Mouse (Mus musculus) liver, embryonic 16.5 days (tissue): ENCODE measurements around the gene Olfr374. TPM values are rescaled to one million over a fixed set of nuclear protein-coding genes. Genes with fewer than 3 reads are reported as not detected.
"Not testable (repeated sequence)": the region's sequence is repeated elsewhere in the genome, so short reads cannot be mapped to it uniquely, and the experiment has no call there.

Experiments
- ATAC-seq: fragments of 200-750 bp; cut with Nextera tagmentation; 2 replicates; pipeline ENCODE4 v1.8.0; 2017; ENCODE audit warnings: low read depth, mild to moderate bottlenecking, moderate number of reproducible peaks, moderate library complexity
- H3K27ac ChIP-seq: fragments of 300-500 bp; sonication (generic); 2 replicates; pipeline ENCODE4 v1.5.1; 2014; ENCODE audit warnings: mild to moderate bottlenecking, low read length
- H3K27me3 ChIP-seq: fragments of 300-500 bp; sonication (generic); 2 replicates; pipeline ENCODE4 v1.6.1; 2014; ENCODE audit warnings: low read depth, low read length, mixed read lengths; ENCODE audit not compliant: control insufficient read depth, insufficient read depth
- H3K36me3 ChIP-seq: fragments of 300-500 bp; sonication (generic); 2 replicates; pipeline ENCODE4 v1.6.1; 2014; ENCODE audit warnings: mild to moderate bottlenecking; ENCODE audit not compliant: control insufficient read depth, insufficient read depth
- H3K4me1 ChIP-seq: fragments of 300-500 bp; sonication (generic); 2 replicates; pipeline ENCODE4 v1.6.1; 2014; ENCODE audit warnings: low read depth, low read length, mixed read lengths; ENCODE audit not compliant: control insufficient read depth
- H3K4me2 ChIP-seq: fragments of 300-500 bp; sonication (generic); 2 replicates; pipeline ENCODE4 v1.6.1; 2014; ENCODE audit warnings: low read depth, low read length, mixed read lengths
- H3K4me3 ChIP-seq: fragments of 300-500 bp; sonication (generic); 2 replicates; pipeline ENCODE4 v1.5.1; 2014; ENCODE audit warnings: low read depth, mild to moderate bottlenecking, low read length
- H3K9ac ChIP-seq: fragments of 300-500 bp; sonication (generic); 2 replicates; pipeline ENCODE4 v1.6.1; 2014; ENCODE audit warnings: low read depth, low read length
- H3K9me3 ChIP-seq: fragments of 300-500 bp; sonication (generic); replicated peaks from 2 replicates; pipeline ENCODE4 v1.6.1; 2016; ENCODE audit warnings: low read length; ENCODE audit not compliant: control insufficient read depth
- WGBS: fragments of 180-500 bp; shearing (Covaris S2); extraction: QIAGEN DNeasy Blood & Tissue Kit; methylation state at CpG from one replicate; pipeline ENCODE4 v1.1.7; 2014; ENCODE audit not compliant: insufficient replicate concordance; 5-methylcytosine and 5-hydroxymethylcytosine counted together
- polyA plus RNA-seq: library from polyadenylated mRNA; unstranded; fragments of >200 nt; fragmentation: Nextera tagmentation; extraction: Ambion mirVana; gene quantifications from 2 replicates; pipeline ENCODE4 v1.2.1, GENCODE M21; 2015

Gene Olfr374
- polyA plus RNA-seq: not detected in 2 replicates

DNA sequence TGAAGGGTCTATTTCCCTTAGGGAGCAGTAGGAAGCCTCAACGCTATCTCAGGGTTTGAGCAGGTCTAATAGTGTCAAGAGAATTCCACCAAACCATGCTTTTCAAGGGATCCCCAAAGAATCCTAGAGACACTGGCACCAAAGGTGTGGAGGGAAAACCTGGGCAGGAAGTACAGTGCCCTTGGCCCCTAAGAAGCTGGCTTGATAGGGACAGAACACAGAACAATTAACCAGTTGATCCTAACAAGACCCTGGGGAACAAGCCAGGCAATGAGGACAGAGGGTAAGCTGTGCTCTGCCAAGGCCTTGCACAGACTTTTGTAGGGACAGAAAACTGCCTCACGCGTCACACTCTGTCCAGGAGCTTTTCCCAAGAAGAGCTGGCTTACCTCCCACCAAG lies at the start of gene Olfr374:
Olfr374 (plus strand) TSS at position 301 of the 400 bp plus-strand sequence.
- Histone ChIP-seq H3K27ac (no peak within 1 kb of the TSS), H3K4me1 (no peaks in the 10 kb centered on the region), H3K4me2 (no peak within 1 kb of the TSS), H3K9ac (no peak within 1 kb of the TSS), H3K27me3 (no peaks in the 10 kb centered on the region), H3K4me3 (no peak within 1 kb of the TSS), H3K36me3 (no peaks in the 10 kb centered on the region), H3K9me3 (peaks cover 2% of the 10 kb centered on the region; the same call in 1 of the 2 replicates)
- no peak for ATAC-seq
- 78% methylated on average over 3 of the region's 3 CpGs for WGBS

DNA sequence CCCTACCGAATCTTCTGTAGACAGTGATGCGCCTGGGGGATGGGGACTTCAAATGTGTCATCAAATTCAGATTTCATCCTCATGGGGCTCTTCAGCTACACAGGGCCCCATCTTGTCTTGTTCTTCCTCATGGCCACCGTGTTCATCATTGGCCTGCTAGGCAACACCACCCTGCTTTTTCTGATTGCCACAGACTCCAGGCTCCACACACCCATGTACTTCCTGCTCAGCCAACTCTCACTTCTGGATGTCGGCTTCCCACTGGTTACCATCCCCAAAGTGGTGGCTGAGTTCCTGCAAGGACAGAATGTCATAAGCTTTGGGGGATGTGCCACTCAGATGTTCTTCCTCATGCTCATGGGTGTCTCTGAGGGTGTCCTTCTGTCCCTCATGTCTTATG lies 49.2 kb upstream of the Olfr374 start:
- WGBS: 60% methylated on average over 3 of the region's 4 CpGs

DNA sequence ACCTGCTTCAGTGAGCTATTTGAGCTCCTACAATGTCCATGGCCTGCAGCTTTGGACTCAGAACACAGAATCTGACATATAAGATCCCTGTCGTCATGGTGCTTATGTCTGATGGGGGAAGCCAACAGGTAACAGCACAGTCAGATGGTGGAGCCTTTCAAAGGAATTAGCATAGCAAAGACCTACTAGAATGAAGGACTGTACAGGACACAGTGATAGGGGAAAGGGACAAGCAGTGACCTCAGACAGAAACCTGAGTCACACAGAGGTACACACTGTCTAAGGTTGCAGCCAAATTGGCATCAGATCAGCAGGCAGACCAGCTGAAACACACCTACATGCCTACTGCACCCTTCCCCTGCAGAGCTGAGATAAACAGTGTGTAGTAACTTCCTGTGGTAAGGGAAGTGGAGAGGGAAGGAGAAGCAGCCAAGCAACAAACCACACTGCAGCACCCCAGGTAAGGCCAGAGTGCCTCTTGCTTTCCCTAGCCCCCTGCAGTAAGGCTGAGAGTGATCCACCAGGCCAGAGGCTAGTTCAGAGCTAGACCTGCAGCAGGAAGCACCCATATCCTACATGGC lies 39.9 kb upstream of the Olfr374 start:
- not testable (repeated sequence) for H3K4me1 ChIP-seq, H3K4me3 ChIP-seq, ATAC-seq, H3K4me2 ChIP-seq, H3K27me3 ChIP-seq, H3K27ac ChIP-seq, H3K36me3 ChIP-seq, H3K9ac ChIP-seq, H3K9me3 ChIP-seq
- 61% methylated on average over 1 of the region's 1 CpGs for WGBS

More for the DNA sequence above, 49.2 kb upstream of the Olfr374 start:
- not testable (repeated sequence) for H3K9ac ChIP-seq, H3K4me3 ChIP-seq, H3K4me2 ChIP-seq, H3K9me3 ChIP-seq, ATAC-seq, H3K27me3 ChIP-seq, H3K36me3 ChIP-seq, H3K4me1 ChIP-seq, H3K27ac ChIP-seq

DNA sequence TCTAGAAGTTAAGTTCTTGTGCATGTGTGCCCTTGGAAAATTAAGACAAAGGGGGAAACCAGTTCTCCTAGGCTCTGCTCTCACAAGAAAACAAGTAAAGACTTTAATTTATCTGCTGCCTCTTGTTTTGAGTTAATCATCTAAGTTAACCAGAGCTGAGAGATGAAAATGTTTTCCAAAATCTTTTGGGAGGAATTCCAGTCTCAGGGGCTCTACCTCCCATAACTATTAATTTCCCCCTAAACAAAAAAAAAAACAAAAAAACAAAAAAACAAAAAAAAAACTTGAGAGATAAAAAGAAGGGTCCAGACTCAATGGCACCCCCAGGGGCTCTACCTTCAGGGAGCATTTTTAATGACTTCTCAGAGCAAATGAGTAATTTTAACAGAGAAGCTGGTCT lies 24.0 kb upstream of the Olfr374 start, which contains the start of gene Olfr373:
Olfr373 (plus strand) TSS at position 301 of the 400 bp plus-strand sequence.
- not testable (repeated sequence) for H3K36me3 ChIP-seq, H3K4me3 ChIP-seq, H3K9ac ChIP-seq, H3K4me2 ChIP-seq, H3K27me3 ChIP-seq, ATAC-seq, H3K27ac ChIP-seq, H3K9me3 ChIP-seq, H3K4me1 ChIP-seq

DNA sequence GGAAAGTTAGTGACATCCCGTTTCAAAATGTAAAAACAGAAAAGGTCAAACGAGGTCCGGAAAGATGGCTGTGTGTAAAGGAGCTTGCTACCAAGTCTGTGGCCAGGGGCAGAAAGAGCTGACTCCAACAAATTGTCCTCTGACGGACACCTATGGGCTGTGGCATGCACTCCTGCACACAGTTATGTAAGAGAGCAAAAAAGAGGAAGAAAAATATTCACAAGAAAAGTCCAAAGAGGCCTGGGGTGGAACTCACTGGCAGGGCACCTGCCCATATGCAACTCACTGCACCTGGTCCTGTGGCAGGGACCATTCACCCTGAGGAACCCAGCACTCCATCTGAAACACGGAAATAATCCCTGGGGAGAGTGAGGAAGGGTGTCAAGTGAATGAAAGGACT lies 22.1 kb upstream of the Olfr374 start:
- ATAC-seq: no peak
- no peak overlapping the region for H3K4me2 ChIP-seq
- WGBS: 37% methylated on average over 5 of the region's 5 CpGs

DNA sequence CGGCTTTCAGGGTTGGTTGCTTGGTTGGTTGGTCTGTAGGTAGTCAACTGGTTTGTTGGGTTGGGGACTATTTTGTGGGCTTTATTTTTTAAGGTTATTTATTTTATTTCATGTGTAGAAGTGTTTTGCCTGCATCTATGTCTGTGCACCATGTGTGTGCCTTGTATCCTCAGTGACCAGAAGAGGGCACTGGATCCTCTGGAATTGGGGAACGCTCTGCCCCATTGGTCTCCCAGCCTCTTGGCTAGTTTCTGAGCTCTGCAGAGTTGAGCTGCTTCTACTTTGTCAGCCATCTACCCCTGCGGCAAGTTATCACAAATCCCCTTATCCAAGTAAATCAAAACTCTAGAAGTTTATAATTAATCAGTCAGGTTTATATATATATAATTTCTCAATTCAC lies 19.2 kb upstream of the Olfr374 start:
- ATAC-seq, H3K4me3 ChIP-seq, H3K4me2 ChIP-seq, H3K36me3 ChIP-seq, H3K9ac ChIP-seq, H3K9me3 ChIP-seq, H3K4me1 ChIP-seq, H3K27ac ChIP-seq, H3K27me3 ChIP-seq: not testable (repeated sequence)
- WGBS: 62% methylated on average over 3 of the region's 3 CpGs

More for the DNA sequence above, 22.1 kb upstream of the Olfr374 start:
- Histone ChIP-seq H3K9ac (no peak overlapping the region), H3K27me3 (no peaks in the 10 kb centered on the region), H3K4me1 (no peaks in the 10 kb centered on the region), H3K9me3 (no peaks in the 10 kb centered on the region), H3K36me3 (no peaks in the 10 kb centered on the region), H3K4me3 (no peak overlapping the region), H3K27ac (no peak overlapping the region)

DNA sequence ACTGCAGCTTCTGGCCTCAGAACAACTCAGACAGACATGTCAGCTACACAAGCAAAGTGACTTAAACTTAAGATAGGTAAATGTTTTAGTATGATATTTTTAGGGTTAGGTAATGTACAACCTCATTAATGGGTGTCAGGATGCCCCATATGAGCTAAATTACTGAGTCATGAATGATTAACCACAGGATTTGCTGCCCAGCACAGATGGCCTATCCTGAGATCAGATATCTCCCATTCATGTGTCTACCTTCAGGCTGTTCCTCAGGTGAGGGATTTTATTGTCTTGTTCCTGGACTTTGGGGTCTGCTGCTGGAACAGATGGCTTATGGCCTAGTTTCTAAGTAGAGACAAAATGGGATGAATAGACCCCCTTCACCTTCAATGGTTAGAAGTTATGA lies 10.1 kb upstream of the Olfr374 start:
- not testable (repeated sequence) for H3K36me3 ChIP-seq, H3K9ac ChIP-seq, H3K4me2 ChIP-seq, H3K4me1 ChIP-seq, H3K4me3 ChIP-seq, H3K27ac ChIP-seq, H3K9me3 ChIP-seq, ATAC-seq, H3K27me3 ChIP-seq

DNA sequence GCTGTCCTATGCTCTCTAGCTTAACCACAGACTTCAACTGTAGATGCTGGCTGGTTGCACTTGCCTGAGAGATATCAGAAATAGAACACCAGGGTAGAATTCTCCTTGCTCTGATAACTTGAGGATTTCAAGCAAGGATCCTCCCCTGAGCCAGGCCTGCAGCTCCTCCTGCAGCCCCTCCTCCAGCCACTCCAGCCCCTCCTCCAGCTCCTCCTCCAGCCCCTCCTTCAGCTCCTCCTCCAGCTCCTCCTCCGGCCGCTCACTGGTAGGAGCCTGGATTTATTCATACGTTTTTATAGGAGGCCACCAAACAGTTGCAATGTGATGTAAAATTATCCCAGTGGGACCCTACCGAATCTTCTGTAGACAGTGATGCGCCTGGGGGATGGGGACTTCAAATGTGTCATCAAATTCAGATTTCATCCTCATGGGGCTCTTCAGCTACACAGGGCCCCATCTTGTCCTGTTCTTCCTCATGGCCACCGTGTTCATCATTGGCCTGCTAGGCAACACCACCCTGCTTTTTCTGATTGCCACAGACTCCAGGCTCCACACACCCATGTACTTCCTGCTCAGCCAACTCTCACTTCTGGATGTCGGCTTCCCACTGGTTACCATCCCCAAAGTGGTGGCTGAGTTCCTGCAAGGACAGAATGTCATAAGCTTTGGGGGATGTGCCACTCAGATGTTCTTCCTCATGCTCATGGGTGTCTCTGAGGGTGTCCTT lies 7.3 kb upstream of the Olfr374 start:
- not testable (repeated sequence) for H3K4me2 ChIP-seq

DNA sequence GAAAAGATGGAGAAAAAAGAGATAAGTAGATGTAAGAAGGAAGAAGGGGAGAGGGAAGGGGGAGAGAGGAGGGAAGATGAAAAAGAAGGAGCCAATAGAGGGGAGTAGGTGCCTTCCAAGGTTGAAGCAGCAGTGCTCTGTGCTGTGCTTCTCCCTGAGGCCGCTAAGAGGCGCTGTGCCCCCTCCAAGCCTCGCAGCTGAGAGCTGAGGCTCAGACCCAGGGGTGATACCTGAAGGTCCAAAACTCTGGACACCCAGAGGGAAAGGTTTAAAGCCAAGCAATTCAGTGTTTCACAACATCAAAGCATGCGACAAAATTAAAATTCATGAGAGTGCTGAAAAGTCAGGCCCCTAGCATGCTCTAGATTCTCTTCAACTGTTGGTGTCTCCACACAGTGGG lies 1.7 kb upstream of the Olfr374 start:
- Histone ChIP-seq H3K4me3 (no peak overlapping the region), H3K4me2 (no peak overlapping the region), H3K4me1 (no peaks in the 10 kb centered on the region), H3K27me3 (no peaks in the 10 kb centered on the region), H3K9ac (no peak overlapping the region), H3K27ac (no peak overlapping the region), H3K36me3 (no peaks in the 10 kb centered on the region), H3K9me3 (peaks cover 2% of the 10 kb centered on the region; the same call in 1 of the 2 replicates)
- no peak for ATAC-seq
- WGBS: 14% methylated on average over 4 of the region's 4 CpGs

More for the DNA sequence above, 7.3 kb upstream of the Olfr374 start:
- H3K36me3 ChIP-seq, H3K9ac ChIP-seq, H3K27me3 ChIP-seq, H3K4me1 ChIP-seq, H3K9me3 ChIP-seq, H3K4me3 ChIP-seq, H3K27ac ChIP-seq, ATAC-seq: not testable (repeated sequence)
- WGBS: 46% methylated on average over 6 of the region's 7 CpGs
